Mouse (Mus musculus): ENCODE data around the gene Phactr1.

- no peak for TF ChIP-seq CTCF (IDR thresholded peaks at IDR 0.05; ENCODE audit: control insufficient read depth, insufficient read depth, low read length)
- no peak for TF ChIP-seq POLR2A (IDR thresholded peaks at IDR 0.05; ENCODE audit: borderline replicate concordance, control insufficient read depth, low read depth, low read length)
Observed at GRCm38 (mm10) chr13:42839358-42839757, 158.9 kb downstream of the Phactr1 start.

Measured in bone marrow, adult 2 months (tissue).